Mouse (Mus musculus) right cerebral cortex, postnatal 25 days (tissue): ENCODE measurements around the gene Adprh.
"Not testable (repeated sequence)": the region's sequence is repeated elsewhere in the genome, so short reads cannot be mapped to it uniquely, and the experiment has no call there.

Source experiments
- DNase-seq: peaks from one replicate; pipeline ENCODE4 v3.0.0; 2022

Gene Adprh

GRCm38 (mm10) chr16:38452442-38453202, at the start of gene Adprh:
Gene Adprh, minus strand, starts transcription at chr16:38452703.
- DNase-seq: peak; percentile 93

DNA sequence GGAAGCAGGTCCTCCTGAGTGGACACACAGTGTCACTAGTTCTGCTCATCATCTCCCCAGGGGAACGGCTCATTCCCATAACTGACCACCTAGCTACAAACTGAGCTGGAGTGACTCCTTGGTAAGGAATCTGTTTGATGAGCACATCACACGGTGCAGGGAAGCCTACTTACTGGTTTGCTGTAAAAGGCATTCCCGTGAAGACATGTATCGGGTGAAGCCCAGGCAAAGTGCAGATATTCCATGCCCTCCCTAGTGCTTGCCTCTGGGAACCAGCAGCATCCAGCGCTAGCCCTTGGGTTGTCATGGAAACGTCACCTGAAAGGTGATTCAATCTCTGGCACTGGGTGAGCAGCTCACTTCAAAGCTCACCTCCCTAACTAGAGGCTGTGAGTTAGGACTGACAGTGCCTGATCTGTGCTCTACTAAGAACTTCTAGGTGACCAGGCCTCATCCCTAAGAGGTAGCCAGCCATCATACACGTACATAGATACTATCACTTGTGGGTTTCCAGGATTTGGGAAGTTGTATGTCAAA, 44.2 kb upstream of the Adprh start:
- no peak for DNase-seq

DNA sequence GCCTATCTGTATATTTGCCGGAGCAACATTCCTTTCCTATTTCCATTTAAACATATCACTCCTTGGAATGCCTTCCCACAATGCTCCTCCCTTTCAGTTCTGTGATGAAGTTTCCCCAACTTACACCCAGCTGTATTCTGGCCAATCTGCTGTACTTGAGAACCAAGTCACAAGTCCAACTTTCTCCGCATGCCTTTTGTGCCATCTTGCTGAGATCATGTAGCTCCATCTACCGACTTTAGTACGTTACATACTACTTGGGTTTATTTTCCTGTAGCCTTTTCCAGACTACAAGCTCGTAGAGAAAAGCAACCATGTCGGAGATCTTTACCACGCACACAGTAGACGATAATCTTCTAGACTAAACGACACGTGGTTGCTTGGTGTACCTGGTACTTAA, 41.4 kb upstream of the Adprh start:
- DNase-seq: no peak

DNA sequence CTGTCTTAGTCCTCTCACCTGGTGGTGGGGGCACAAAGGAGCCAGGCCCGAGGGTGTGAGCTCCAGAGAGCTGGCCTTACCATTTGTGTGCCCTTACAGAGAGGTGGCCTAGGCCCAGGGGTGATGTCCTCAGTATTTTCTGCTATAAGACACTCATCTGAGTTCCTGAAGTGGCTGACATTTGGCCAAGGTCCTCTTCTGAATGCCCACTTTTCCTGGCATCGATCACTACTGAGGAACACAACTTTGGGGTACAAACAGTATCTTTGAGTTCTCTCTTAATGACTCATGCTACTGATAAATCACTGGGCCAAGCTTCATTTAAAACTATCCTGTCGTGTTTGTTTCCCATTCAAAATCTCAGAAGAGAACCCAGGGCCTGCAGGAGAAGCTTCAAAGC, 40.0 kb upstream of the Adprh start:
- no peak for DNase-seq

GRCm38 (mm10) chr16:38483582-38484309, 31.2 kb upstream of the Adprh start:
- no peak for DNase-seq

DNA sequence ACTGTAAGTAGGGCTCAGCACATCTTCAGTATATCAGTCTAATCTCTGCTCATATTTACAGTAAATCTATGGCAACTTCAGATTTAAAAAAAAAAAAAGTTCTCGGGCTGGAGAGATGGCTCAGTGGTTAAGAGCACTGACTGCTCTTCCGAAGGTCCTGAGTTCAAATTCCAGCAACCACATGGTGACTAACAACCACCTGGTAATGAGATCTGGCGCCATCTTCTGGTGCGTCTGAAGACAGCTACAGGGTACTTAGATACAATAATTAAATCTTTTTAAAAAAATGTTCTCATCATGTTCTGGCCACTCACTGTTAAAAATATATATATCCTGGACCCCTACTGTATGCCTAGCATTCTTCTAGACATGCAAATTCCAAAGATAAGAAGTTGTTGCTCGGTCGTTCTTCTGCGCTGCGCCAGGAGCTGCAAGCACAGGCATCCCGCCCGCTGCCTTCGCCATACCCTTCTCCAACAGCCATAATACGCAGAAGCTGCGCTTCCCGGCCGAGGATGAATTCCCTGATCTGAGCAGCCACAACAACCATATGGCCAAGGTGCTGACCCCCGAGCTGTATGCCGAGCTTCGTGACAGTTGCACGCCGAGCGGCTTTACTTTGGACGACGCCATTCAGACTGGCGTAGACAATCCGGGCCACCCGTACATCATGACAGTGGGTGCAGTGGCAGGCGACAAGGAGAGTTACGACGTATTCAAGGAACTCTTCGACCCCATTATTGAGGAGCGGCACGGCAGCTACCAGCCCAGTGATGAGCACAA, 30.5 kb upstream of the Adprh start:
- DNase-seq: no peak

DNA sequence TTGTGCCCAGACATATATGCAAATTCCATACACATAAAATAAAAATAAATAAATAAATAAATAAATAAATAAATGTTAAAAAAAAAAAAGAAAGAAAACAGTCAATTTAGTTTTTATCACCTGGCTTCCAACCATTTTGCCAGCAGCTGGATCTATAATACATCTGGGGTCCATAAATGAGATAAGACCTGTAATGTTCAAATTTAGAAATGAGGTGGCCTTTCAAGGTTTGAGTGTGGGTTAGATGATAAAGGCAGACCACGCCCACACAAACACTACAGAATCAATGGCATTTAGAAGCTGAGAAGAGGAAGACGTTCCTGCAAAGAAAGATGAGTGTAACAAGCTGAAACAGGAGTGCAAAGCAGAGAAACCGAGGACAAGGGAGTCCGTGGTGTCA, 28.8 kb upstream of the Adprh start:
- DNase-seq: no peak

- DNase-seq: no peak
Measured at GRCm38 (mm10) chr16:38478296-38478695, 25.8 kb upstream of the Adprh start.

DNA sequence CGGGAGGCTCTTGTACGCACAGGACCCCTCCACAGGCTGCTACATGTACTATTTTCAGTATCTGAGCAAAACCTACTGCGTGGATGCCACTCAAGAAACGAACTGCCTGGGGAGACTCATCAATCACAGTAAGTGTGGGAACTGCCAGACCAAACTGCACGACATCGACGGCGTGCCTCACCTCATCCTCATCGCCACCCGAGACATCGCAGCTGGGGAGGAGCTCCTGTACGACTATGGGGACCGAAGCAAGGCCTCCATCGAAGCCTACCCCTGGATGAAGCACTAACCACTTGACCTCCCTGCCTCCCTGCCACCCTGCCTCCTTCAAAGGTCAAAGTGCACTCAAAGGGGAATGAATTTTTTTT, 24.7 kb upstream of the Adprh start:
- DNase-seq: not testable (repeated sequence)

- DNase-seq: peak; percentile 42
Measured at GRCm38 (mm10) chr16:38476312-38477240, 24.1 kb upstream of the Adprh start.

GRCm38 (mm10) chr16:38475681-38476311, 23.3 kb upstream of the Adprh start:
- no peak for DNase-seq

DNA sequence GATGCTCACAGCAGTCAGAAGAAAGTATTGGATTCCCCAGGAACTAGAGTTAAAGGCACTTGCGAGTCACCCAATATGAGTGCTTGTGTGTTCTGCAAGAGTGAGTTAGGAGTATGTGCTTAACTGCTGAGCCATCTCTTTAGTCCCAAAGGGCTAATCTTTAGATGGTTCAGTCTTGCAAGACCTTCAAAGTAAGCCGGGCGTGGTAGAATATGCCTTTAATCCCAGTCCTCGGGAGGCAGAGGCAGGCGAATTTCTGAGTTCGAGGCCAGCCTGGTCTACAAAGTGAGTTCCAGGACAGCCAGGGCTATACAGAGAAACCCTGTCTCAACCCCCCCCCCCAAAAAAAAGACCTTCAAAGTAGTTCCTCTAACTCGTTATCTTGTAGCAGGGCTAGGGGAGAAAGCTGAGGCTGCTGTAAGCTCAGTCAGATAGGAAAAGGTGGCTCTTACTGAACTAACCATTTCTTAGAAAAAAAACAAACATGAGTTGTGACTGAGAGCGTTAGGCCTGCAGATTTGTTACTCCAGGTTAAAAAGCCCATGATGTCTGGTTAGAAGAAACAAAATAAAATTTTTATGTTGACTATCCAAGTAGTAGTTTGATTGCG, 22.3 kb upstream of the Adprh start:
- no peak for DNase-seq

DNA sequence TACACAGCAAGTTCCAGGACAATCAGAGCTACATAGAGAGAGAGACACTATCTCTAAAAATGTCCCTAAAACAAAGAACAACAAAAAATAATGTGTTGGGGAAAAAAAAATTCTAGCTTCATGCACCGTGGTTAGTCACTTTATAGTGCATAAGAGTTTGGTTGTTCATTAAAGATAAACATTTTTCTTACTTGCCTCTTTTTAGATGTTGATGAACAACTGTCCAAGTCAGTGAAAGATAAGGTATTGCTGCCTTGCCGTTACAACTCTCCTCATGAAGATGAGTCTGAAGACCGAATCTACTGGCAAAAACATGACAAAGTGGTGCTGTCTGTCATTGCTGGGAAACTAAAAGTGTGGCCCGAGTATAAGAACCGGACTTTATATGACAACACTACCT, 21.2 kb upstream of the Adprh start:
- DNase-seq: no peak

- DNase-seq: no peak
Measured at GRCm38 (mm10) chr16:38472507-38472873, 20.0 kb upstream of the Adprh start.

DNA sequence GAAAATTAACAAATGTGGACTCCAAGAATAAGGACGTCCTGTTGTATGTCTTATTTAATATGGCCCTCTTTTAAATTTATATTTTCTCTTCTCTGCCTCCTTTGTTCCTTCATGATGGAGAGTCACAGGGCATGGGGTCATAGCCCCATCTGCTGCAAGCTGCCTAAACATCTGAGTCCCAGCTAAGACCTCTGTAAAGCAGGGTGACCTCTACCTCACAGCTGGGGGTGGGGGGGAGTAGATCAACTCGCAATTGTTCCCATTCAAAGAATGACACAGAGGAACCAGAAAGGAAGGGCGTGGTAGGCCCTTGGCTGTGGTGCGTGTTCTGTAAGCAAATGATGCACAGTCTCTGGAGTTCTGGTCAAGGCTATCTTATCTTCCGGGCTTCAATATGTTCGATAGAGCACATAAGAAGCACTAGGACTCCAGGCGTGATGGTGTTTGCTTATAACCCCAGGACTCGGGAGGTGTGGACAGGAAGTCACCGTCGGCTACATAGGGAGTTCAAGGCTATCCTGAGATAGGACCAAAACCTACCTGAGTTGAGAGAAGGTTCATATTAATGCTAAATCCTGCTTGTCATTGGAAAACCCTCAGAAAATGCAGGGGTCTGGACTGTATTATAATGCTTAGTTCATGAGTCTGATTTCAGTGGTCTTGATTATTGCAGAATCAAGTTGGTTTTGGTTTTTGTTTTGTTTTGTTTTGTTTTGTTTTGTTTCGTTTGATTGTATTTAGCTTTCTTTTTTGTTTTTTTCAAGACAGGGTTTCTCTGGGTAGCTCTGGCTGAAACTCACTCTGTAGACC, 19.4 kb upstream of the Adprh start:
- no peak for DNase-seq

- DNase-seq: no peak
Measured at GRCm38 (mm10) chr16:38469437-38469836, 16.9 kb upstream of the Adprh start.

GRCm38 (mm10) chr16:38468706-38469018, 16.2 kb upstream of the Adprh start:
- no peak for DNase-seq

- no peak for DNase-seq
Measured at GRCm38 (mm10) chr16:38467917-38468705, 15.6 kb upstream of the Adprh start.

- DNase-seq: no peak
Measured at GRCm38 (mm10) chr16:38467091-38467916, 14.8 kb upstream of the Adprh start.
